Mouse (Mus musculus): ENCODE data around the gene Hbq1a.
A peak's percentile ranks its signal among the peaks of the same experiment; 100 is the strongest.

Gene Hbq1a

DNA sequence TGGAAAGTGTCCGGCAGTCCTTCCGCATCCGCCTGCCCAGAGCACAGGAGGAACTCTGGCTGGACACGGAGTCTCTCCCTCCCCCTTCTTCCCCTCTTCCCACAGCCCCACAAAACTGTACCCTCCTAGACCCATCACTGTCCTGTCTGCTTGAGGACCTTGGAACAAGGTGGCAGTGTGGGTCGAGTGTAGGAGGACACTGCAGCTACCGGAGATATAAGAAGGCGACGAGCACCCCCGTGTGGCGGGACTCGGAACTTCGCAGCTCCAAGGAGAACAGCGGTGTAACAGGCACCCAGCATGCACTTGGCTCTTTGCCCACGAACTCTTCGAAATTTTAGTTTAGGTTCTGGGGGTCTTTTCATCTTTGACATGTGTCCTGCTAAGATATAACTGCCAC lies 24.7 kb downstream of the Hbq1a start:
- DNase-seq (ENCODE audit: low spot score in 2 of 2), result peak; percentile 69 to 85

- no peak for DNase-seq (ENCODE audit: low spot score in 2 of 2)
These were observed 31.2 kb downstream of the Hbq1a start for GRCm38 (mm10) chr11:32331075-32331474.

DNA sequence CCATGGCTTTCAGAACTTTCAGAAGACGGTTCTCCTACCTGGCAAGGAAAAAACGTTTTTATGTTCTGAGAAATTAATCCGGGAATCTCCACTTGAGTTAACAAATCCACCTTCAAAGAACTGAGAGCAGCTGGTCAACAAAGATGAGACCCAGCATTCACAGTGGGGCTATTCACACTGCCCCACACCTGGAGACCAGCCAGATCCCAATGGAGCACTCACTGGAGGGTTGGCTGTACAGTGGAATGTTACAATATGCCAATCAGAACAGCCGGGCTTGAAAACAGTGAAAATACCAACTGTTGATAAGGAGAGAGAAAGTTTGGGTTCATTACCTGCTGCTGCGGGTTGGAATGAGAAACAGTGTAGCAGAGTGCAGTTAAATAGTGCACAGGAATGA lies 32.0 kb downstream of the Hbq1a start:
- DNase-seq (ENCODE audit: low spot score in 2 of 2), result no peak

- no peak for DNase-seq (ENCODE audit: low spot score in 2 of 2)
These were observed 33.4 kb downstream of the Hbq1a start for GRCm38 (mm10) chr11:32333235-32333634.

DNA sequence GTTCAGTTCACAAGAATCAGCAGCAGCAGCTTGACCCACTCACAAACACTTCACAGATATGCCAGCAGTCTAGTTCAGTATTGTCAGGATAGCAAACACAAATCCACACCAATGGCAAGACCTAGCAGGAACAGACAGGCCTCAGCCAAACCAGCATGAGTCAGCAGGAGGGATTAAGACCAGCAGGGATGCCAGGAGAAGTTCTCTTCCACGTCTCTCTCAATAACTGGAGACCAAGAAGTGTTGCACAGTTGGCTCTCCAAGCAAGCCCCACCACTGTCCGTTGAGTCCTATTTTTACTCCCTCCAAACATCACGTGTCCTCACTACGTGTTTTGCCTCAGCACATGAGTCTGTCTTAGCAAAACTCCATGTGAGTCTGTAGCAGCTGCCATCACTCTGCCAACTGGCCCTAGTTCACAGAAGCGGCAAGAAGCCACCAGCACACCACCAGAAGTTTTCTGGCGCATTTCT lies 36.6 kb downstream of the Hbq1a start:
- no peak for DNase-seq (ENCODE audit: low spot score in 2 of 2)

DNA sequence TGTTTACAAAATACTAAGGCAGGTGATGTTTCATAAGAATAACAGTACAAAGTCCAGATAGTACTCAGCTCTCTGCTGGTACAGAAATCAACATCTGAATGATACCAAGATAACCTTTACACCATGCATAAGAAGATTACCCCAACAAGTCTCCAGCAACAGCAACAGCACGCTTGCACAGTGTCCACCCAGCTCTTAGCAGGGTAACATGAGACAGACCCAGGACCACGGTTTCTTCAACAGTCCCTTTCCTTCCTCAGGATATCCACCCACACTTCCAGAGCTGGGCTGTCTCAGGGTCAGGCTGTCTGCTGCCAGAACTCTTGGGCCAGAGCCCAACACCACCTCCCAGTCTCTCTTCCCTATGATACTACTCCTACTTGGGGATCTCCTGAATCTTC lies 39.3 kb downstream of the Hbq1a start:
- DNase-seq (ENCODE audit: low spot score in 2 of 2), result no peak

GRCm38 (mm10) chr11:32340476-32341473 lies 40.9 kb downstream of the Hbq1a start:
- DNase-seq (ENCODE audit: low spot score in 2 of 2), result no peak

DNA sequence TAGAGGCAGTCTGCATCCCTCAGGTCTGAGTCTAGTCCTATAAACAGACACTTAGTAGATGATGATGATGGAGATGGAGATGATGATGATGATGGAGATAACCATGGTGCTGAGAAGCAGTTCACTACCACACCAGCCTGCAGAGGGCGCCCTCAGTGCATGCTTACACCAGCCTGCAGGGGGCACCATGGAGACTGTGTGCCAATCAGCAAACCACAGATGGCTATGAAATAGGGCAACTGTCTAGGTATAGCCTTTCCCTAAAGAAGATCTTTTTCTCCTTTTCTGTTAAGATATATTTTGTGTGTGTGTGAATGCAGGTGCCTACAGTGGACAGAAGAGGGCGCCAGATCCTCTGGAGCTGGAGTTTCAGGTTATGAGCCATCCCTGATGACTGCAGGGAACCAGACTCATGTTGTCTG lies 42.9 kb downstream of the Hbq1a start:
- DNase-seq (ENCODE audit: low spot score in 2 of 2), result no peak

- no peak for DNase-seq (ENCODE audit: low spot score in 2 of 2)
These were observed 43.5 kb downstream of the Hbq1a start for GRCm38 (mm10) chr11:32343350-32343749.

DNA sequence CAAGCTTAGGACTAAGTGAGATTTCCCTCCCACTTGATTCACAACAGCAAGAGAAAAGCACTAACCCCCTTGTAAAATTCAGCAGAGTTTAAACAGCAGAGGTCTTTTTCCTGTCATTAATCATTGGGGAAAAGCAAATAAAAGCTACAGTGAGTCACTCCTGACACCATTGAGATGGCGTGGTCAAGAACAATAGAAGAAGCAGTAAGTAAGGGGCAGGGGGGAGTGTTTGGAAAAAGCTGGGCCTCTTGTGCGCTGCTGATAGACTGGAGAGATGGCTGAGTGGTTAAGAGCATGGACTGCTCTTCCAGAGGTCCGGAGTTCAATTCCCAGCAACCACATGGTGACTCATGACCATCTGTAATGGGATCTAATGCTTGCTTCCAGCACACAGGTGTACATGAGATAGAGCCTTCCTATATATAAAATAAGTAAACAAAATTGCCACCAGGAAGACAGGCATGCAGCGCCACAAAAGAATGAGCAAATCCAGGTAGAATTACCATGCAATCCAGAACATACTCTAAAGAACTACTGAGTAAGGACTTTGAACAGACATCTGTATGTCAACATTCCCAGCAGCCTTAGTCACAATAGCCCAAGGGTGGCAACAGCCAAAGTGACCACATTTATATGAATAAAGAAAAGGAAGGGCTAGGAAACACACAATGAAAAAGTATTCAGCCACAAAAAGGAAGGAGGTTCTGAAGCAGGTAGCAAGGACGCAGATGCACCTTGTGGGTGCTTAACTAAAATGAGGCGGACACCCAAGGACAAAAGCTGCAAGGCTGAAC lies 45.8 kb downstream of the Hbq1a start:
- DNase-seq (ENCODE audit: low spot score in 2 of 2), result no peak

DNA sequence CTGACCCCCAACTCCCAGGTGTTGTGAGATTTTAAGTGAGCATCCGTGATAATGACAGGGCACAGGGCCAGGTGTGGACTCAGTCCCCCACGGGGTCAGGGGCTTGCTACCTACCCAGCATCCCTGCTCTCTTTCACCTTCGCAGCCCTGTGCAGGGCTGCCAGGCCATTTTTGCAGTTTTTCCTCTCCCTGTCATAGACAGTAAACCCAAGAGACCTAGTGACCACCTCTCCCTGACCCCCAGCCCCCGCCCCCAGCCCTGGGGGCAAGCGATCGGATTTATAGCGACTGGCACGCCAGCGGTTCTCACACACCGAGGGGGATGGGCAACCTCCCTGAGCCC lies 47.4 kb downstream of the Hbq1a start:
- DNase-seq (ENCODE audit: low spot score in 2 of 2), result no peak

- no peak for DNase-seq (ENCODE audit: low spot score in 2 of 2)
These were observed 48.0 kb downstream of the Hbq1a start, which contains the start of gene Sh3pxd2b for GRCm38 (mm10) chr11:32347607-32348432. TSS of gene Sh3pxd2b (plus strand) at chr11:32347820.

DNA sequence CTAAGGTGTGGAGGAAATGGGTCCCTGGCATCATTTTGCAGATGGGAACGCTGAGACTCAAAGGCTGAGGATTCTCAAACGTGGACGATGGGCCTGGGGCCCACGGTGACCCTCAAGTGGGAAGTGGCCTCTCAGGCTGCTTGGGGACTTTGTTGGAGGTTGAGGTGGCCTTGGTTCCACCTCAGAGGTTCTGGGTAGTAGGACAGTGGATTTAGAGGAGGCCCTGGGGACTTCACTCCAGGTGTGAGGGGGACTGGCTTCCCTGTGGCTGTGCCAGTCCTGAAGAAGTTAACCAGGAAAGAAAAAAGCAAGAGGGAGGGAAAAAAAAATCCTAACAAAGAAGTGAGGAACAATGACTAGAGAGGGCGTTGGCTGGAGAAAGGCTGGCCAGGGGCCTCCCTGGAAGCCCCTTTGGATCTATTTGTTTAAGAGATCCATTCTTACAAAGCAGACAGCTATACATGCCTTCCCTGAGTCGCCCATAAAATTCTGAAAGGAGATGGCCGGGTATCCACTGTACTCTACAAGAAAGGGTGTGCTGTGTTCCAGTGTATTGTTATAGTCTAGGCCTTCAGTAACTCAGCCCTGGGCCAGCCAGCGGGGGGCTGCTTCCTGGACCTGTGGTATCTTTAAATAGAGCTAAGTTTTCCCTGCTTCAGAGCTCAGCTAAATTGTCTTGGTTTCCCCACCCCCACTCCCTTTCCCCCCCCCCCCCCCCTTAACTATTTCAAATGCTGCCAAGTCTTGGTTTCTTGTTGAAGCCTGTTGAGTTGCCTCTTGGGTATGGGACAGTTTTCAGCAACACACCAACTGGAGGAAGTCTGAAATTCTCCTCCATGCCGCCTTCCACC lies 48.8 kb downstream of the Hbq1a start:
- DNase-seq (ENCODE audit: low spot score in 2 of 2), result no peak

- DNase-seq (ENCODE audit: low spot score in 2 of 2), result no peak
These were observed 49.5 kb downstream of the Hbq1a start for GRCm38 (mm10) chr11:32349284-32349953.
